Mouse (Mus musculus): Measurements from ENCODE around the gene Nanog. TPM values are rescaled to one million over a fixed set of nuclear protein-coding genes. Genes with fewer than 3 reads are reported as not detected.
"Not testable (repeated sequence)": the region's sequence is repeated elsewhere in the genome, so short reads cannot be mapped to it uniquely, and the experiment has no call there.

The Nanog gene
- polyA plus RNA-seq, 1 experiment from 2014 or later: 0.33 TPM

DNA sequence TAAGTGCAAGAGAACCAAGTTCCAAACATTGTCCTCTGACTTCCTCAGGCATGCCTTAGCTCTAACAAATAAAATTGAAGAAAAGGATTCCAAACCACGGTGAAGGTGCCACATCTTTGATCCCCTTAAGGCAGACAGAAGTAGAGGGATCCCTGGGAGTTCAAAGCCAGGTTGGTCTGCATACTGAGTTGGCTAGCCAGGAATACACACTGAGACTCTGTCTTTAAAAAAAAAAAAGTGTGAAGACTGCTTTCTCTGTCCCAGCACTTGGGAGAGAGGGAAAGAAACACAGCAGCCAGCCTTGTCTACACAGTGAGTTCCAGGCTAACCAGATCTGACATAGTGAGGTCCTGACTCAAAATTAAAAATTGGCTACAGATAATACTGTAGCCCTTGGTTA, 3.6 kb upstream of the Nanog start:
- no peak overlapping the region for H3K4me2 ChIP-seq (replicated peaks)
- H3K9me3 ChIP-seq (replicated peaks): no peaks in the 10 kb centered on the region
- H3K27me3 ChIP-seq: no peaks in the 10 kb centered on the region
- H3K36me3 ChIP-seq: no peaks in the 10 kb centered on the region
- no peak overlapping the region for H3K9ac ChIP-seq
- no peak for ATAC-seq (ENCODE audit: insufficient number of reproducible peaks, low FRiP score, low TSS enrichment, low read depth)
- WGBS: 18% methylated on average over 1 of the region's 1 CpGs
- H3K4me3 ChIP-seq (replicated peaks): no peak overlapping the region
- peak overlapping the region; percentile 58; the same call in 1 of the 2 replicates for H3K27ac ChIP-seq (replicated peaks)
- 0 out of 2 replicates have a peak, but pooled peaks cover 6% of the 10 kb centered on the region for H3K4me1 ChIP-seq

DNA sequence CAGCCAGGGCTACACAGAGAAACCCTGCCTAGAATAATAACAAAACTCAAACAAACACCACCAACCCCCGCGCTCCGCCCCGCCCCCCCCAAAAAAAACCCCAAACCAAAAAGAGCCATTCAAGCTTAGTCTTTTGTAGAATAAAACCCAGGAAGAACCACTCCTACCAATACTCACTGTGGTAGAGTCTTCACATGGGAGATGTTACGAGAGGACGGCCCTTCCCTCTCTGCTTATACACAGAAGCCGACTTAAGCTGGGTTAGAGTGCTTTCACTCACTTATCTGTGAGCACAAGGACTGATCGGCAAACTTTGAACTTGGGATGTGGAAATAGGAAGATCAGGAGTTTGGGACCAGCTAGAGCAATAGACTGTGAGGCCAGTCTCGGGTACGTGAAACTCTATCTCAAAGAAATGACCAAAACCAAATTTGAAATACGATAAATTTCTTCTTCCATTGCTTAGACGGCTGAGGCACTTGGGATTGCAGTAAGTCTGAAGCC, 900 bp upstream of the Nanog start:
- H3K27ac ChIP-seq (replicated peaks): no peak overlapping the region
- 65% methylated on average over 12 of the region's 12 CpGs for WGBS
- H3K9me3 ChIP-seq (replicated peaks): no peaks in the 10 kb centered on the region
- 0 out of 2 replicates have a peak, but pooled peaks cover 6% of the 10 kb centered on the region for H3K4me1 ChIP-seq
- no peak for ATAC-seq (ENCODE audit: insufficient number of reproducible peaks, low FRiP score, low TSS enrichment, low read depth)
- no peak overlapping the region for H3K4me3 ChIP-seq (replicated peaks)
- no peak overlapping the region for H3K9ac ChIP-seq
- no peaks in the 10 kb centered on the region for H3K27me3 ChIP-seq
- H3K4me2 ChIP-seq (replicated peaks): no peak overlapping the region
- H3K36me3 ChIP-seq: no peaks in the 10 kb centered on the region

DNA sequence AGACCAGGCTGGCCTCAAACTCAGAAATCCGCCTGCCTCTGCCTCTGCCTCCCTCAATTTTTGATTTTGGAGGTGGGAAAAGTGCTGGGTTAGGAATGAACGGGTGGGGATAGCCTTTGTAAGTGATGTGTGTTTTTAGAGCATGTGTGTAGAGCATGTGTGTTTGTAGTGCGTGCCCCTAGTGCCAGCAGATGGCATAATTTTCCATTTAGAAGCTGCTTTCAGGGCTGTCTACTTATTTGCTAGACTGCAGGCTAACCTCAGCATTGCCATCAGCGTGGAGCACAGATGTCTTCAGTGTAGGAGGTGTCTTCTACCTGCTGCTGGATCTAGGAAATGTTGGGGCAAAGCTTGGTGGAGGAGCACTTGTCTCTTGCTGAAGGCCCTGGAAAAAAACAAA, 1.5 kb downstream of the Nanog start:
- H3K36me3 ChIP-seq: no peaks in the 10 kb centered on the region
- no peak overlapping the region for H3K9ac ChIP-seq
- no peak overlapping the region for H3K4me2 ChIP-seq (replicated peaks)
- WGBS: 67% methylated on average over 4 of the region's 4 CpGs
- no peak for ATAC-seq (ENCODE audit: insufficient number of reproducible peaks, low FRiP score, low TSS enrichment, low read depth)
- no peaks in the 10 kb centered on the region for H3K27me3 ChIP-seq
- no peaks in the 10 kb centered on the region for H3K4me1 ChIP-seq
- no peak overlapping the region for H3K4me3 ChIP-seq (replicated peaks)
- no peaks in the 10 kb centered on the region for H3K9me3 ChIP-seq (replicated peaks)
- no peak overlapping the region for H3K27ac ChIP-seq (replicated peaks)

DNA sequence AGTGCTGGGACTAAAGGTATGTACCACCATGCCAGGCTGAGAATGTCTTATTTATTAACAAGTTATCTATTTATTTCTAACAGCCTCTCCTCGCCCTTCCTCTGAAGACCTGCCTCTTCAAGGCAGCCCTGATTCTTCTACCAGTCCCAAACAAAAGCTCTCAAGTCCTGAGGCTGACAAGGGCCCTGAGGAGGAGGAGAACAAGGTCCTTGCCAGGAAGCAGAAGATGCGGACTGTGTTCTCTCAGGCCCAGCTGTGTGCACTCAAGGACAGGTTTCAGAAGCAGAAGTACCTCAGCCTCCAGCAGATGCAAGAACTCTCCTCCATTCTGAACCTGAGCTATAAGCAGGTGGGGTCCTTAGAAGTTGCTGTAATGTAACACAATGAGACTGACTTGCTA, 4.2 kb downstream of the Nanog start:
- no peak overlapping the region for H3K9ac ChIP-seq
- no peak overlapping the region for H3K4me2 ChIP-seq (replicated peaks)
- H3K36me3 ChIP-seq: no peaks in the 10 kb centered on the region
- H3K9me3 ChIP-seq (replicated peaks): no peaks in the 10 kb centered on the region
- WGBS: 77% methylated on average over 2 of the region's 2 CpGs
- H3K4me3 ChIP-seq (replicated peaks): no peak overlapping the region
- no peak overlapping the region for H3K27ac ChIP-seq (replicated peaks)
- H3K4me1 ChIP-seq: no peaks in the 10 kb centered on the region; the same call in 1 of the 2 replicates
- no peak for ATAC-seq (ENCODE audit: insufficient number of reproducible peaks, low FRiP score, low TSS enrichment, low read depth)
- no peaks in the 10 kb centered on the region for H3K27me3 ChIP-seq

DNA sequence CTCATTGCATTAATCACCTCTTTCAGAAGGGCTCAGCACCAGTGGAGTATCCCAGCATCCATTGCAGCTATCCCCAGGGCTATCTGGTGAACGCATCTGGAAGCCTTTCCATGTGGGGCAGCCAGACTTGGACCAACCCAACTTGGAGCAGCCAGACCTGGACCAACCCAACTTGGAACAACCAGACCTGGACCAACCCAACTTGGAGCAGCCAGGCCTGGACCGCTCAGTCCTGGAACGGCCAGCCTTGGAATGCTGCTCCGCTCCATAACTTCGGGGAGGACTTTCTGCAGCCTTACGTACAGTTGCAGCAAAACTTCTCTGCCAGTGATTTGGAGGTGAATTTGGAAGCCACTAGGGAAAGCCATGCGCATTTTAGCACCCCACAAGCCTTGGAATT, 5.8 kb downstream of the Nanog start:
- not testable (repeated sequence) for H3K4me3 ChIP-seq (replicated peaks); H3K9me3 ChIP-seq (replicated peaks)
- WGBS: 87% methylated on average over 7 of the region's 7 CpGs

DNA sequence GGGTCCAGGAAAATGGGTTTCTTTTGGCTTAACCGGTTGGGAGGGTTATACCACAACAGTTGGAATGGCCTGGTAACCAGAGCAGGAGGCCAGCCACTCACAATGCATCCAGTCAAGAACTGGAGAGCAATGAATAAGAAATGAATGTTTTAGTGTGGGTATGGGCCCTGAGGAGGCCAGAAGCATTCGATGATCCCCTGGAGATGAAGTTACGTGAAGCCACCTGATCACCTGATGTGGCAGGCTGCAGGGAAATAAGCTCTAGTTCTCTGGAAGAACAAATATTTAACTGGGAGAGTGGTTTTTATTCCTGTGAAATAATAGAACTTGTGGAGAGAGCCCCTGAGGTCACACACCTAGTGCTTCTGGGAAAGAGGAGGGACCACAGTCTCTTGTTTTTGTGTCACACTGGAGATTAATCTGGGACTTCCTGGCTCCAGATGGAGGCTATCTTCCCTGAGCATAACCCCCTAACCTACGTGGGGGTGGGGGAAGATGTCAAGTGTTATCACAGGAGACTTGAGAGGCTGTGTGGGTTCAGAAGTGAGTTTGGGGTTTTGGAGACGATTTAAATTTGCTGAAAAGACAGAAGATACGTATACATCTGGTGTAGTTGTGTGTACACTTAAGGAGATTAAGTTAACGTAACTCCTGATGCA, 7.5 kb downstream of the Nanog start:
- no peak overlapping the region for H3K27ac ChIP-seq (replicated peaks)
- no peak for ATAC-seq (ENCODE audit: insufficient number of reproducible peaks, low FRiP score, low TSS enrichment, low read depth)
- no peaks in the 10 kb centered on the region for H3K9me3 ChIP-seq (replicated peaks)
- no peak overlapping the region for H3K4me3 ChIP-seq (replicated peaks)
- 57% methylated on average over 7 of the region's 7 CpGs for WGBS
- H3K27me3 ChIP-seq: no peaks in the 10 kb centered on the region
- no peaks in the 10 kb centered on the region; the same call in 1 of the 2 replicates for H3K4me1 ChIP-seq
- no peak overlapping the region for H3K4me2 ChIP-seq (replicated peaks)
- H3K36me3 ChIP-seq: no peaks in the 10 kb centered on the region
- H3K9ac ChIP-seq: no peak overlapping the region

More for the DNA sequence above, 5.8 kb downstream of the Nanog start:
- not testable (repeated sequence) for H3K4me2 ChIP-seq (replicated peaks); H3K27ac ChIP-seq (replicated peaks); H3K27me3 ChIP-seq; H3K36me3 ChIP-seq; H3K9ac ChIP-seq; ATAC-seq (ENCODE audit: insufficient number of reproducible peaks, low FRiP score, low TSS enrichment, low read depth); H3K4me1 ChIP-seq

DNA sequence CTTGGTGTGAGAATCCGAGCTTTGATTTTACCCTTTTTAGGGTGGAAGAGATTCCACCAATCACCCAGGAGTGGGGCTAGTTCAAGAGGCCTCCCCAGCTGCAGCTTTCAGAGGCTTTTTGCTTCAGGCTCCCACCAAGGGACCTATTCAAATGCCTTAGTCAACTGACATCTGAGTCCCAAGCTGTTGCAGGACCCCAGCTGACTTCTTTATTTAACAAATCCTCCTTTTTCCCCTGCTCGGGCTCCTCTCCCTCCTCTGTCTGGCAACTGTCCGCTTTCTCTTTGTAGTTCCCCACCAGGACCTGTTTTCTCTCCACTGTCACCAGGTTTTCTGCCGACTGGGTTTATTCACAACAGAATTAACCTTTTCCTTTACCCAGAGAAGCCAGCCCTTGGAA, 8.6 kb downstream of the Nanog start:
- ATAC-seq (ENCODE audit: insufficient number of reproducible peaks, low FRiP score, low TSS enrichment, low read depth): no peak
- Histone ChIP-seq H3K4me3 (replicated peaks) (no peak overlapping the region), H3K9me3 (replicated peaks) (no peaks in the 10 kb centered on the region), H3K36me3 (no peaks in the 10 kb centered on the region), H3K4me2 (replicated peaks) (no peak overlapping the region), H3K4me1 (no peaks in the 10 kb centered on the region; the same call in 1 of the 2 replicates), H3K9ac (no peak overlapping the region), H3K27ac (replicated peaks) (no peak overlapping the region), H3K27me3 (no peaks in the 10 kb centered on the region)
- 8% methylated on average over 4 of the region's 4 CpGs for WGBS

DNA sequence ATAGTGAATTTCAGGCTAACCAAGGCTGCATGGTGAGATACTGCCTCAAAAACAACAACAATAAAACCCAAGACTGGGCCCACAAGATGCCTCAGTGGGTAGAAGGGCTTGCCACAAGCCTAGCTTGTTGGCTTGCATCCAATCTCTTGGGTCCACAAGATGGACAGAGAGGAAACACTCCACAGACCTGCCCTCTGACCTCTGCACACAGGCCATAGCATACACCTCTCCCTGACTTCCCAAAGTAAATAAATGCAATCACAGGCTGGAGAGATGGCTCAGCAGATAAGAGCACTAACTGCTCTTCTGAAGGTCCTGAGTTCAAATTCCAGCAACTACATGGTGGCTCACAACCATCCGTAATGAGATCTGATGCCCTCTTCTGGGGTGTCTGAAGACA, 10.9 kb downstream of the Nanog start:
- not testable (repeated sequence) for H3K27me3 ChIP-seq; ATAC-seq (ENCODE audit: insufficient number of reproducible peaks, low FRiP score, low TSS enrichment, low read depth); H3K27ac ChIP-seq (replicated peaks); H3K4me2 ChIP-seq (replicated peaks); H3K4me1 ChIP-seq; H3K36me3 ChIP-seq; H3K9me3 ChIP-seq (replicated peaks); H3K9ac ChIP-seq; H3K4me3 ChIP-seq (replicated peaks)
- WGBS: 97% methylated on average over 1 of the region's 1 CpGs

DNA sequence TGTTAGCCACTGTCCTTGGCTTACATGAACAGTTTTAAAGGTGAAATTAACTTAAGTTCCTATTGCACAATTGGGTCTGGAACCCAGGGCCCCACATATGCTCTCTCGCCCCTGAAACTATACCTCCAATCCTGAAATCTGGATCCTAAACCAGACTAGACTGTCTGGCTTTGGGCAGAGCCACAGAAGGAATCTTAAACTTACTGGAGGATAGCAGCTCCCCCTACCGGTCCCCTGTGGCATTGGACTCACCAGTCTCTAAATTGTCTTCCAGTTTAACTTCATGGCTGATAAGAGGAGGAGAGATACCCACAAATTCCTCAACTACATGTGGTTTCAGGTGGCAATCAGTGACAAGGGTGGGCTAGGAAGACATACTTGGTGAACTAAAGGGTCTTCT, 12.7 kb downstream of the Nanog start:
- no peak for ATAC-seq (ENCODE audit: insufficient number of reproducible peaks, low FRiP score, low TSS enrichment, low read depth)
- 31% methylated on average over 2 of the region's 2 CpGs for WGBS
- no peaks in the 10 kb centered on the region for H3K9me3 ChIP-seq (replicated peaks)

DNA sequence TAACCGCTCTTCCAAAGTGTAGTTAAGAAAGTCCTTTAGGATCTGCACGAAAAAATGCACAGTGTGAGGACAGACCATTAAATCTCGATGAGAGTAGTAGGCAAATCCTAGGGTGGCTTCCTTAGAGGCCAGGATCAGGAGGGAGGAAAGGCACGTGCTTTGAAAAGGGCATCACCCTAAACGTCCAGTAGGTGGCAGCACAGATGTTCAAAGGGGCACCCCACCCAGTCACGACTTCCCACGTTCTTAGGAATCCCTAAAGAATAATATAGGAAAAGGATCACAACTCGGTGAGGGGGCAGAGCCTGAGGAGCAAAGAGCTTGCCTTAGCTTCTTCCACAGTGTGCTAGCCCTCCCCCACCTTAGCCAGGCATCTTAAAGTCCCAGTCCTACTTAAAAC, 32.7 kb downstream of the Nanog start:
- 14% methylated on average over 8 of the region's 8 CpGs for WGBS
- Histone ChIP-seq H3K27ac (replicated peaks) (no peak overlapping the region), H3K27me3 (peaks cover 20% of the 10 kb centered on the region), H3K9me3 (replicated peaks) (no peaks in the 10 kb centered on the region), H3K4me1 (peaks cover 5% of the 10 kb centered on the region; the same call in 1 of the 2 replicates), H3K4me2 (replicated peaks) (peak overlapping the region; percentile 26; the same call in 1 of the 2 replicates), H3K36me3 (0 out of 2 replicates have a peak, but pooled peaks cover 3% of the 10 kb centered on the region), H3K4me3 (replicated peaks) (0 out of 2 replicates have a peak overlapping the region, but pooled peaks have one; percentile 15), H3K9ac (no peak overlapping the region)
- no peak for ATAC-seq (ENCODE audit: insufficient number of reproducible peaks, low FRiP score, low TSS enrichment, low read depth)

More for the DNA sequence above, 12.7 kb downstream of the Nanog start:
- H3K4me1 ChIP-seq: no peaks in the 10 kb centered on the region; the same call in 1 of the 2 replicates
- no peak overlapping the region for H3K4me2 ChIP-seq (replicated peaks)
- no peak overlapping the region for H3K9ac ChIP-seq
- H3K4me3 ChIP-seq (replicated peaks): no peak overlapping the region
- no peaks in the 10 kb centered on the region for H3K27me3 ChIP-seq
- H3K36me3 ChIP-seq: no peaks in the 10 kb centered on the region
- H3K27ac ChIP-seq (replicated peaks): no peak overlapping the region

DNA sequence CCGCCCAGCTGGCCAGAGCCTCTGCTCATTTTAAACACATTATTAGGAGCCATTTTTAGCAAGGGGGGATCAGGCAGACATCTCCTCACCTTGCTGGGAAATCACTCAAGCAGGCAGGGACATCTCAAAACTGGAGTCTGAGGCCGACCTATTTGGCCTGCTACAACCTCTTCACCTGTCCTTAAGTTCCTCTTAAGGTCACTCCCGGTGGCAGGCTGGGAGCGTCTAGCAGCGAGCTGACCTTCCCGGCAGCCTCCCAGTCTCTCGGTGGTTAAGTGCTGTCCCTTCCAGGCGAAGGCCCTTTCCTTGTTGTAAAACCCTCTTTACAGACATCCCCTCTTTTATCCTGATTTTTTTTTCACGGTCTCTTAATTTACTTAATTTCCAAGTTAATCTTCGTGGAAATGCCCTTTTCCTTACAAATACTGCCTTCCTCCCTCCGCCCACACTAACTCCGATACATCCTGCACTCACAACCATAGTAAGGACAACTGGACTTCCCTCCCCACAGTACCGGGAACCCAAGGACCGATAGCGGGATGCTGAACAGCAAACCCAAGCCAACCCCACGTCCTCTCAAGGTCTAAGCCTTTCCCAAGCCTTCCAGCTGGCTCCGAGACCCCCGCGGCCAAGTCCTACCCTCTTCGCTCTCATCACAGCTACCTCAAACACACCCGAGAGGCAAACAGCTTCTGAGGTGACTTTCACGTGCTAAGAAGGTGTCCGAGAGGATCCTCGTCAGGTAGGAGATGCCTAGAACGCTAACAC, 34.4 kb downstream of the Nanog start:
- 5% methylated on average over 25 of the region's 25 CpGs for WGBS
- H3K9ac ChIP-seq: peak overlapping the region; percentile 9; the same call in 1 of the 2 replicates
- H3K27ac ChIP-seq (replicated peaks): no peak overlapping the region
- no peak for ATAC-seq (ENCODE audit: insufficient number of reproducible peaks, low FRiP score, low TSS enrichment, low read depth)
- H3K4me3 ChIP-seq (replicated peaks): peak overlapping the region; percentile 53
- peaks cover 21% of the 10 kb centered on the region for H3K27me3 ChIP-seq
- peak overlapping the region; percentile 77 for H3K4me2 ChIP-seq (replicated peaks)
- no peaks in the 10 kb centered on the region for H3K9me3 ChIP-seq (replicated peaks)
- peaks cover 5% of the 10 kb centered on the region; the same call in 1 of the 2 replicates for H3K4me1 ChIP-seq
- no peaks in the 10 kb centered on the region for H3K36me3 ChIP-seq

Measured in embryonic facial prominence, embryonic 15.5 days (tissue).